Mouse (Mus musculus) erythroblast, embryonic 14.5 days (primary cell): Measurements from ENCODE around the gene Akap13. TPM values are rescaled to one million over a fixed set of nuclear protein-coding genes. Genes with fewer than 3 reads are reported as not detected.

Experiments
- H3K27me3 ChIP-seq: 2 replicates; pipeline ENCODE4 v1.6.1; 2012; ENCODE audit warnings: inconsistent platforms; ENCODE audit not compliant: control insufficient read depth
- H3K36me3 ChIP-seq: 2 replicates; pipeline ENCODE4 v1.6.1; 2012; ENCODE audit warnings: mild to moderate bottlenecking, inconsistent platforms; ENCODE audit not compliant: control insufficient read depth
- H3K4me1 ChIP-seq: 2 replicates; pipeline ENCODE4 v1.6.1; 2012; ENCODE audit warnings: inconsistent platforms; ENCODE audit not compliant: control insufficient read depth
- H3K4me3 ChIP-seq: replicated peaks from 2 replicates; pipeline ENCODE3; 2012; ENCODE audit warnings: moderate library complexity, mild to moderate bottlenecking, inconsistent platforms
- H3K9me3 ChIP-seq: 2 replicates; pipeline ENCODE4 v1.6.1; 2012; ENCODE audit warnings: low read length, inconsistent platforms, mixed read lengths; ENCODE audit not compliant: control insufficient read depth
- GATA1 ChIP-seq: IDR thresholded peaks from 2 replicates; pipeline ENCODE4 v1.6.1; 2012; ENCODE audit warnings: low read length, inconsistent platforms, mixed read lengths
- TAL1 ChIP-seq: IDR thresholded peaks from 3 replicates; pipeline ENCODE4 v1.6.1; 2012; ENCODE audit warnings: low read length, inconsistent platforms, mixed read lengths
- polyA plus RNA-seq: library from polyadenylated mRNA; stranded (reverse); fragments of >175 nt; gene quantifications from 2 replicates; pipeline ENCODE4 v1.2.3, GENCODE M21; 2012

Akap13 gene
- polyA plus RNA-seq, 1 experiment, result 1.8 TPM

GRCm38 (mm10) chr7:75699836-75700235 is 244.5 kb downstream of the Akap13 start:
- Histone ChIP-seq H3K36me3 (peaks cover 96% of the 10 kb centered on the region), H3K4me3 (no peak overlapping the region), H3K27me3 (no peaks in the 10 kb centered on the region), H3K4me1 (peaks cover 3% of the 10 kb centered on the region), H3K9me3 (no peaks in the 10 kb centered on the region)
- TF ChIP-seq TAL1 (no peak), GATA1 (no peak)

GRCm38 (mm10) chr7:75700771-75701345 is 245.5 kb downstream of the Akap13 start:
- no peaks in the 10 kb centered on the region for H3K27me3 ChIP-seq
- H3K4me1 ChIP-seq, result peaks cover 4% of the 10 kb centered on the region
- no peak overlapping the region for H3K4me3 ChIP-seq
- peaks cover 97% of the 10 kb centered on the region for H3K36me3 ChIP-seq
- no peak for TF ChIP-seq GATA1
- no peak for TF ChIP-seq TAL1
- no peaks in the 10 kb centered on the region for H3K9me3 ChIP-seq

GRCm38 (mm10) chr7:75701761-75702160 is 246.4 kb downstream of the Akap13 start:
- Histone ChIP-seq H3K27me3 (no peaks in the 10 kb centered on the region), H3K4me1 (peaks cover 4% of the 10 kb centered on the region), H3K36me3 (peaks cover 97% of the 10 kb centered on the region), H3K4me3 (no peak overlapping the region), H3K9me3 (no peaks in the 10 kb centered on the region)
- TF ChIP-seq TAL1, result no peak
- TF ChIP-seq GATA1, result no peak

- Histone ChIP-seq H3K4me3 (no peak overlapping the region), H3K36me3 (peaks cover 97% of the 10 kb centered on the region), H3K27me3 (no peaks in the 10 kb centered on the region), H3K9me3 (no peaks in the 10 kb centered on the region), H3K4me1 (peaks cover 5% of the 10 kb centered on the region)
- no peak for TF ChIP-seq TAL1
- no peak for TF ChIP-seq GATA1
Measured at GRCm38 (mm10) chr7:75702368-75702767, 247.0 kb downstream of the Akap13 start.

- H3K4me1 ChIP-seq, result peaks cover 8% of the 10 kb centered on the region
- H3K36me3 ChIP-seq, result peaks cover 97% of the 10 kb centered on the region
- TF ChIP-seq TAL1 (no peak), GATA1 (no peak)
- H3K9me3 ChIP-seq, result no peaks in the 10 kb centered on the region
- no peak overlapping the region for H3K4me3 ChIP-seq
- H3K27me3 ChIP-seq, result no peaks in the 10 kb centered on the region
Measured at GRCm38 (mm10) chr7:75702966-75703645, 247.8 kb downstream of the Akap13 start.

- no peak overlapping the region for H3K4me3 ChIP-seq
- no peaks in the 10 kb centered on the region for H3K27me3 ChIP-seq
- no peaks in the 10 kb centered on the region for H3K9me3 ChIP-seq
- peaks cover 98% of the 10 kb centered on the region for H3K36me3 ChIP-seq
- TF ChIP-seq TAL1 (no peak), GATA1 (no peak)
- peaks cover 9% of the 10 kb centered on the region for H3K4me1 ChIP-seq
Measured at GRCm38 (mm10) chr7:75704862-75705261, 249.5 kb downstream of the Akap13 start.

- H3K9me3 ChIP-seq, result no peaks in the 10 kb centered on the region
- H3K4me1 ChIP-seq, result peaks cover 25% of the 10 kb centered on the region
- no peak overlapping the region for H3K4me3 ChIP-seq
- TF ChIP-seq GATA1 (no peak), TAL1 (no peak)
- H3K27me3 ChIP-seq, result no peaks in the 10 kb centered on the region
- peaks cover 84% of the 10 kb centered on the region for H3K36me3 ChIP-seq
Measured at GRCm38 (mm10) chr7:75709936-75710335, 254.6 kb downstream of the Akap13 start.

- no peak overlapping the region for H3K4me3 ChIP-seq
- H3K9me3 ChIP-seq, result no peaks in the 10 kb centered on the region
- TF ChIP-seq TAL1 (no peak), GATA1 (no peak)
- peaks cover 83% of the 10 kb centered on the region for H3K36me3 ChIP-seq
- peaks cover 25% of the 10 kb centered on the region for H3K4me1 ChIP-seq
- no peaks in the 10 kb centered on the region for H3K27me3 ChIP-seq
Measured at GRCm38 (mm10) chr7:75710920-75711319, 255.6 kb downstream of the Akap13 start.

- Histone ChIP-seq H3K36me3 (peaks cover 81% of the 10 kb centered on the region), H3K27me3 (no peaks in the 10 kb centered on the region), H3K9me3 (no peaks in the 10 kb centered on the region), H3K4me3 (no peak overlapping the region), H3K4me1 (peaks cover 25% of the 10 kb centered on the region)
- TF ChIP-seq TAL1, result no peak
- TF ChIP-seq GATA1, result no peak
Measured at GRCm38 (mm10) chr7:75711436-75711835, 256.1 kb downstream of the Akap13 start.
